Mouse (Mus musculus) spleen, adult 12 weeks (tissue): Measurements from ENCODE around the gene Slc35e1.
A peak's percentile ranks its signal among the peaks of the same experiment; 100 is the strongest.

ENCODE experiments used
- DNase-seq: peaks from one replicate; pipeline ENCODE4 v3.0.0; 2022; ENCODE audit warnings: low spot score

The Slc35e1 gene

GRCm38 (mm10) chr8:72485456-72486199 lies 6.8 kb downstream of the Slc35e1 start:
- no peak for DNase-seq

DNA sequence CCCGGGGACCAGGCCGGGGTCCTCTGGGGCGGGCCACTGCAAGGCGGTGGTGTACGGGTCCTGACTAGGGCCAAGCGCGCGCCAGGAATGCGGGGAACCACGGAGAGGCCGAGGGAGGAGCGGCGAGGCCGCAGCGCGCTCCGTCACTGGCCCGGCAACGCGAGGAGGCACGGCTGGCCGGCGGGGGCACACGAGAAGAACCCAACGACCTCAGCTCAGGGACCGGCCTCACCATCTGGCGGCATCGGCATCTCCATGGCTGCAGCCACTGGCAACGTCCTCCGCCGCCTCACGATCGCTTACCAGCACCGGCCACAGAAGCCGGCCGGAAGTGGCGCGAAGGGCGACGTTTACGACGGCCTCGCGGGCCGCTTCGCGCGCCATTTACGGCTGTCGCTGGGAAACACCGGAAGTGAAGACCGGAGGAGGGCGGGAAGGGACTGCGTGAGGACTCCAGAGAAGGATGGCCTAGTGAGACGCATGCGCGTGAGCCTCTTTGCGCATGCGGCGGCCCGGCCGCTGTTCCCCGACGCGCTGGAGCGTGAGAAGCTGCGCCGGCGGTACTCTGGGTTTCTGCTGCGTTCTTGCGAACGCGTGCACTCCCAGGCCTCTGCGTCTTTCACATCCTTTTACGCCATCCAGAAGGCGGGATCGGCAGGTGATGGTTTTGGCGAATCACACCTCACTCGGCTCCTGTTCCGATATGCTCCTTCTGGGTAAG lies 17.4 kb downstream of the Slc35e1 start, which contains the start of gene Cherp:
TSS of gene Cherp (minus strand) at position 401 of the 721 bp plus-strand sequence.
- peak; percentile 96 for DNase-seq

DNA sequence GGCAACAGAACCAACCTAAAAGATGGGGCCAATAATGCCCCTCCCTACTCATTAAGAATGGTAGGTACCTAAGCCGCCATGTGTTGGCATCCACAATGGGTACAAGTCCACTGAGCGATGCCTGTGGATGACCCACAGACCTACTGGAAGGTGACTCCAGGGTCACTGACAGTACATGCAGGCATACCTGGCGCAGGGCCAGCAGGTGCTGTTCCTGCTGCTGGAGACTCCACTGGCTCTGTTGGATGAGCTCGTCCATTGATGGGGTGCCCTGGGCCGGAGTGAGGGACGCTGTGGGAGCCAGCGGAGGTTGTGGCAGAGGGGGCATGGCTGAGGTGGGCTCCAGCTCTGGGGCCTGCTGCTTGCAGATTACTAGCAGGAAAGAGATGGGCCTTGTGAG lies 21.7 kb downstream of the Slc35e1 start:
- DNase-seq = no peak

DNA sequence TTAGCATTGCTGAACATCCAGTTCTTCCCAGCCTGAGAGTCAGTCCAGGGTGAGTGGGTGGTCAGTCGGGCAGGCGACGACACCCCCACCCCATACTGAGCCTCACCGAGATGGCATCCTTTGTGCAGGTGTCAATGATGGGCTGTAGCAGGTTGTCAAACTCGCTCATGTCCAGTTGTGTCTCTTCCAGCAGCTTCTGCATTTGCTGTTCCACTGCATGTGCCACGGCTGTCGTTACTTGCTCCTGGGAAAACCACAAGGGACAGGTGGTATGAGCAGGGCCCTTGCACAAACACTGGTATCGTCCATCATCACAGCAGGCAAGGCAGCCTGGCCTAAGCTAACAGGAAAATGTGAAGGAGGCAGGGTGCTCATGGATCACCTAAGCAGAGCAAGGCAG lies 22.4 kb downstream of the Slc35e1 start:
- no peak for DNase-seq

- DNase-seq = no peak
Observed at GRCm38 (mm10) chr8:72469243-72469642, 23.2 kb downstream of the Slc35e1 start.

GRCm38 (mm10) chr8:72464211-72464610 lies 28.2 kb downstream of the Slc35e1 start:
- no peak for DNase-seq

- no peak for DNase-seq
Observed at GRCm38 (mm10) chr8:72459881-72460533, 32.4 kb downstream of the Slc35e1 start.

- DNase-seq = no peak
Observed at GRCm38 (mm10) chr8:72458457-72458856, 34.0 kb downstream of the Slc35e1 start.

GRCm38 (mm10) chr8:72457806-72458205 lies 34.6 kb downstream of the Slc35e1 start:
- no peak for DNase-seq

DNA sequence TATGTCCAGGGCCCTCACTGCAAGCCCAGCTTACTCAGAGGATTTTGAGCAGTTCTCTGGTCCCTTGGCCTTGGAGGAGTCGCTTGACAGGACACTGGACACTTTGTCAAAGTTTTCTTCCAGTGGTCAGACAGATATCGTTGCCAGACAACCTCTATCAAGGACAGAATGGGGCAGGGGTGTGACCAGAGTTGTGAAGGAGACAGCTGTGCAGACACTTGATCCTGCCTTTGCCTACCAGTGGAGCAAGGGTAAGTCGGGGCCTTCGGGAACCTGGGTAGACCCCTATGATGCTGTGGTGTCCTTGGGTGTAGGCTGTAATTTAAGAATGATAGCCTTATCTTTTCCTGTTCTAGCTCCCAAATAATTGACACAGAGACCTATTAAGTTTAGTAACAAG lies 37.1 kb downstream of the Slc35e1 start:
- no peak for DNase-seq

GRCm38 (mm10) chr8:72453904-72454303 lies 38.5 kb downstream of the Slc35e1 start:
- DNase-seq = no peak

DNA sequence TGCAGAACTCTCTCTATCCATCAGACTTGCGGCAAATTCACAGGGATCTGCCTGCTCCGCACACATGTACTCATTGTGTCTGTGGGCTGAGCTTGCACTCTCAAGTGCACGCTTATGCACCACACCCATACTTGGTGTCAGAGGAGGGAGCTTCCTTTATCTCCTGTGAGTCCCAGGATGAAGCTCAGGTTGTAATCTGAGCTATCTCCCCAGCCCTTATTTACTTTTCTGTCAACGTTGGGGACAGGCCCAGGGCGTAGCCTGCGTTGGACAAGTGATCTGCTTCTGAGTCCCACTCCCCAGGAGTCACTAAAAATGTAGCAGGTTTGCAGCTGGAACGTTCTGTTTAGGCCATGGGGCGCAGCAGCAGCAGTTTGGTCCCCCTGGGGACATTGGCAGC lies 40.9 kb downstream of the Slc35e1 start:
- no peak for DNase-seq

- no peak for DNase-seq
Observed at GRCm38 (mm10) chr8:72445071-72445470, 47.3 kb downstream of the Slc35e1 start.

DNA sequence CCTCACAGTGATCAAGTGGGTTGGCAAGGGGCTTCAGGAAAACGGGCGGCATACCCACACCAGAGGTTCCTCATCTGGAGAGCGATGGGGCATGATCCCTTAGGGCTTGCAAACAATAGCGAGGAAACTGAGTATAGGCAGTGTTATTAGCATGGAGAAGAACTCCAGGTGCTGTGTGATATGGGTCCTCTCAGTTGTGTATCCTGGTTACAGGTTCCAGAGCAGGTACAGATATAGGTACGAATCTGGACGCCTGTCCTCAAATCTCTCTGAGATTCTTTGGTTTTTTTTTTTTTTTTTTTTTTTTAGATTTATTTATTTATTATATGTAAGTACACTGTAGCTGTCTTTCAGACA lies 48.4 kb downstream of the Slc35e1 start:
- no peak for DNase-seq

GRCm38 (mm10) chr8:72443338-72443993 lies 48.9 kb downstream of the Slc35e1 start, which contains the start of the genes Calr3 and 1700030K09Rik:
Calr3 (minus strand) TSS chr8:72443870.
1700030K09Rik (plus strand) TSS chr8:72443880.
- peak; percentile 89 for DNase-seq

GRCm38 (mm10) chr8:72438248-72439015 lies 54.0 kb downstream of the Slc35e1 start:
- no peak for DNase-seq

- DNase-seq = no peak
Observed at GRCm38 (mm10) chr8:72434952-72435351, 57.5 kb downstream of the Slc35e1 start.
